Mouse (Mus musculus) ovary, adult 10 weeks (tissue): ENCODE results near the gene Defa23. TPM values are rescaled to one million over a fixed set of nuclear protein-coding genes. Genes with fewer than 3 reads are reported as not detected.

ENCODE experiments used
- polyA plus RNA-seq: library from polyadenylated mRNA; stranded (reverse); fragments of 350-450 nt; fragmentation: Illumina TruSeq; extraction: RNeasy Lipid Tissue Mini Kit (QIAGEN cat#74804); gene quantifications from one replicate; pipeline ENCODE4 v1.2.3, GENCODE M21; 2014

The Defa23 gene
- not detected for polyA plus RNA-seq

DNA sequence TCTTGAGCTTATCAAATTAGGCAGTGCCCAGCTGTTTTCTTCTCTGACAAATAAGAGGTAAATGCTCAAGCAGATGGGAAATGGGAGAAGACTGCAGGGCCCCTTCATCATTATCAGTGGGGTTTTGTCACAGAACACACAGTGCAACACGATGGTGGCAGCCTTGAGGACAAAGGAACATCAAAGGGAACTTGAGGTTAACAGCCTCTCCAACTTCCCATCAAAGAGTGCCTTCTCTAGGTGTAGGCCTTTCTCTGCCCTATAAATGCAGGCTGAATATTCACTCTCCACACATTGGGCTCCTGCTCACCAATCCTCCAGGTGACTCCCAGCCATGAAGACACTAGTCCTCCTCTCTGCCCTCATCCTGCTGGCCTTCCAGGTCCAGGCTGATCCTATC lies at the start of gene Defa23:
Gene Defa23 (plus strand): TSS at position 301 of the 400 bp plus-strand sequence.

GRCm38 (mm10) chr8:21025245-21025644 lies 29.6 kb upstream of the Defa23 start, which contains the start of gene Defa21:
TSS of gene Defa21 (plus strand) at chr8:21025545.

GRCm38 (mm10) chr8:21064738-21065137 lies 9.9 kb downstream of the Defa23 start, which contains the start of gene Defa35:
TSS of gene Defa35 (plus strand) at chr8:21065038.

GRCm38 (mm10) chr8:21084142-21084541 lies 29.3 kb downstream of the Defa23 start, which contains the start of gene Defa25:
TSS of gene Defa25 (plus strand) at chr8:21084442.

GRCm38 (mm10) chr8:21095950-21096349 lies 41.1 kb downstream of the Defa23 start, which contains the start of gene Gm14851:
TSS of gene Gm14851 (minus strand) at chr8:21096050.

Other genes starting within 250 kb of the Defa23 start
- gene Defb33, start 162.4 kb upstream of the Defa23 start, polyA plus RNA-seq = not detected
- not detected for gene Gm15056, start 152.4 kb upstream of the Defa23 start, polyA plus RNA-seq
- gene Gm6040, start 133.0 kb upstream of the Defa23 start, polyA plus RNA-seq = not detected
- not detected for gene AY761185, start 110.3 kb upstream of the Defa23 start, polyA plus RNA-seq
- not detected for gene Defa21, start 29.5 kb upstream of the Defa23 start, polyA plus RNA-seq
- gene Defa35, start 10.0 kb downstream of the Defa23 start, polyA plus RNA-seq = not detected
- gene Defa25, start 29.4 kb downstream of the Defa23 start, polyA plus RNA-seq = not detected
- not detected for gene Gm14851, start 41.0 kb downstream of the Defa23 start, polyA plus RNA-seq
- gene Defa30, start 79.6 kb downstream of the Defa23 start, polyA plus RNA-seq = not detected
- not detected for gene Defa22, start 107.2 kb downstream of the Defa23 start, polyA plus RNA-seq
- gene Defa31, start 136.6 kb downstream of the Defa23 start, polyA plus RNA-seq = not detected
- gene Gm15293, start 146.5 kb downstream of the Defa23 start, polyA plus RNA-seq = not detected
- not detected for gene Gm15292, start 194.7 kb downstream of the Defa23 start, polyA plus RNA-seq